Mouse (Mus musculus) heart, embryonic 11.5 days (tissue): ENCODE measurements at regions not wholly inside any gene's neighbourhood (a gene's known extent, or its start where the extent isn't known, plus 50 kb on each side); places are given as distances from the start of the nearest gene placed in this dataset.

ENCODE experiments used
- ATAC-seq: fragments of 200-750 bp; cut with Nextera tagmentation; replicated peaks from 2 replicates; pipeline ENCODE4 v1.8.0; 2017; ENCODE audit warnings: moderate library complexity; ENCODE audit not compliant: insufficient number of reproducible peaks, low FRiP score, low TSS enrichment
- H3K27ac ChIP-seq: fragments of 300-500 bp; sonication (generic); 2 replicates; pipeline ENCODE4 v1.5.1; 2014; ENCODE audit warnings: mild to moderate bottlenecking, low read depth, low read length
- H3K27me3 ChIP-seq: fragments of 300-500 bp; sonication (generic); 2 replicates; pipeline ENCODE4 v1.6.1; 2014; ENCODE audit warnings: mild to moderate bottlenecking, low read length, mixed read lengths; ENCODE audit not compliant: control insufficient read depth, insufficient read depth
- H3K36me3 ChIP-seq: fragments of 300-500 bp; sonication (generic); 2 replicates; pipeline ENCODE4 v1.6.1; 2014; ENCODE audit warnings: mild to moderate bottlenecking, low read length, moderate library complexity, mixed read lengths; ENCODE audit not compliant: control insufficient read depth, insufficient read depth
- H3K4me1 ChIP-seq: fragments of 300-500 bp; sonication (generic); 2 replicates; pipeline ENCODE4 v1.6.1; 2014; ENCODE audit warnings: low read length; ENCODE audit not compliant: control insufficient read depth, insufficient read depth
- H3K4me2 ChIP-seq: fragments of 300-500 bp; sonication (generic); 2 replicates; pipeline ENCODE4 v1.6.1; 2014; ENCODE audit warnings: mild to moderate bottlenecking, moderate library complexity
- H3K4me3 ChIP-seq: fragments of 300-500 bp; sonication (generic); 2 replicates; pipeline ENCODE4 v1.5.1; 2014; ENCODE audit warnings: low read depth, low read length
- H3K9ac ChIP-seq: fragments of 300-500 bp; sonication (generic); 2 replicates; pipeline ENCODE4 v1.6.1; 2014; ENCODE audit warnings: mild to moderate bottlenecking, low read depth, low read length, moderate library complexity
- H3K9me3 ChIP-seq: fragments of 300-500 bp; sonication (generic); replicated peaks from 2 replicates; pipeline ENCODE4 v1.6.1; 2016; ENCODE audit warnings: low read length; ENCODE audit not compliant: control insufficient read depth
- WGBS: fragments of 180-500 bp; shearing (Covaris S2); extraction: QIAGEN DNeasy Blood & Tissue Kit; methylation state at CpG from one replicate; pipeline ENCODE4 v1.1.7; 2014; ENCODE audit not compliant: insufficient replicate concordance; 5-methylcytosine and 5-hydroxymethylcytosine counted together

DNA sequence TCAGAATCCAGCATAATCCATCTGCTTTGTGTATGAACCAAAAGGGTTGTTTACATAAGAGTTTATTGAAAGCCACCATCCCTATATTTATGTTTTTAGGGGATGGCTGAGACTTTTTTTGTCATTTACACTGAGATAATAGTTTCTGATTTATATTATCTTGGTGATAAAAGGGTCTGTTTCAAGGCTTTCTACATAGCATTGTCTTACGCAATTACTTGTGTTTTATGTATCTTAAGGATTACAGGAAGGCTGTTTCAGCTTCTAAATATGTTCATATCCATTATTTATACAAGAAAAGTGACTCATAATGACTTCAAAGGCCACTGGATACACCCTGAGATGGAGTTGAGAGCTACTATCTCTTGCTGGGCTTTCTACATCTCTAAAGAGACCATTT is 399.3 kb upstream of the Akr1e1 start:
- Histone ChIP-seq H3K9ac (no peak overlapping the region), H3K4me2 (no peak overlapping the region), H3K4me3 (no peak overlapping the region), H3K27ac (no peak overlapping the region), H3K36me3 (no peaks in the 10 kb centered on the region), H3K9me3 (no peaks in the 10 kb centered on the region), H3K27me3 (no peaks in the 10 kb centered on the region), H3K4me1 (no peaks in the 10 kb centered on the region)
- no peak for ATAC-seq
- 87% methylated on average over 1 of the region's 1 CpGs for WGBS

- Histone ChIP-seq H3K4me2 (no peak overlapping the region), H3K27ac (no peak overlapping the region), H3K4me3 (no peak overlapping the region), H3K9ac (no peak overlapping the region), H3K9me3 (no peaks in the 10 kb centered on the region), H3K27me3 (no peaks in the 10 kb centered on the region), H3K36me3 (no peaks in the 10 kb centered on the region), H3K4me1 (no peaks in the 10 kb centered on the region)
- WGBS, result 88% methylated on average over 7 of the region's 7 CpGs
- ATAC-seq, result no peak
Observed at GRCm38 (mm10) chr13:5022439-5022838, 413.5 kb upstream of the Akr1e1 start.

- Histone ChIP-seq H3K9ac (no peak overlapping the region), H3K9me3 (no peaks in the 10 kb centered on the region), H3K36me3 (no peaks in the 10 kb centered on the region), H3K27me3 (no peaks in the 10 kb centered on the region), H3K27ac (no peak overlapping the region), H3K4me1 (no peaks in the 10 kb centered on the region), H3K4me3 (no peak overlapping the region), H3K4me2 (no peak overlapping the region)
- WGBS, result 72% methylated on average over 2 of the region's 2 CpGs
- ATAC-seq, result no peak
Observed at GRCm38 (mm10) chr13:5059859-5060258, 450.9 kb upstream of the Akr1e1 start.

GRCm38 (mm10) chr13:5060462-5060861 is 451.5 kb upstream of the Akr1e1 start:
- H3K27me3 ChIP-seq, result no peaks in the 10 kb centered on the region
- H3K4me1 ChIP-seq, result no peaks in the 10 kb centered on the region
- H3K4me2 ChIP-seq, result no peak overlapping the region
- no peak overlapping the region for H3K27ac ChIP-seq
- no peaks in the 10 kb centered on the region for H3K9me3 ChIP-seq
- no peak for ATAC-seq
- H3K9ac ChIP-seq, result no peak overlapping the region
- no peaks in the 10 kb centered on the region for H3K36me3 ChIP-seq
- H3K4me3 ChIP-seq, result no peak overlapping the region
- 25% methylated on average over 2 of the region's 2 CpGs for WGBS

- 79% methylated on average over 5 of the region's 5 CpGs for WGBS
- no peak for ATAC-seq
Observed at GRCm38 (mm10) chr13:5107454-5107853, 498.5 kb upstream of the Akr1e1 start.

GRCm38 (mm10) chr13:5154911-5155310 is 545.9 kb upstream of the Akr1e1 start:
- no peak for ATAC-seq
- no peak overlapping the region for H3K27ac ChIP-seq
- 80% methylated on average over 3 of the region's 3 CpGs for WGBS

More at GRCm38 (mm10) chr13:5107454-5107853, 498.5 kb upstream of the Akr1e1 start:
- H3K4me1 ChIP-seq, result no peaks in the 10 kb centered on the region
- H3K27ac ChIP-seq, result no peak overlapping the region
- no peaks in the 10 kb centered on the region for H3K36me3 ChIP-seq
- H3K4me3 ChIP-seq, result no peak overlapping the region
- H3K4me2 ChIP-seq, result no peak overlapping the region
- H3K27me3 ChIP-seq, result no peaks in the 10 kb centered on the region
- H3K9me3 ChIP-seq, result no peaks in the 10 kb centered on the region
- H3K9ac ChIP-seq, result no peak overlapping the region

GRCm38 (mm10) chr13:5159765-5160684 is 551.1 kb upstream of the Akr1e1 start:
- no peak for ATAC-seq
- H3K4me1 ChIP-seq, result no peaks in the 10 kb centered on the region
- no peak overlapping the region for H3K27ac ChIP-seq
- H3K36me3 ChIP-seq, result no peaks in the 10 kb centered on the region
- H3K4me3 ChIP-seq, result no peak overlapping the region
- 70% methylated on average over 5 of the region's 5 CpGs for WGBS
- no peaks in the 10 kb centered on the region for H3K9me3 ChIP-seq
- no peaks in the 10 kb centered on the region for H3K27me3 ChIP-seq
- no peak overlapping the region for H3K4me2 ChIP-seq
- no peak overlapping the region for H3K9ac ChIP-seq

More at GRCm38 (mm10) chr13:5154911-5155310, 545.9 kb upstream of the Akr1e1 start:
- H3K9ac ChIP-seq, result no peak overlapping the region
- no peaks in the 10 kb centered on the region for H3K4me1 ChIP-seq
- H3K4me3 ChIP-seq, result no peak overlapping the region
- no peaks in the 10 kb centered on the region for H3K27me3 ChIP-seq
- no peak overlapping the region for H3K4me2 ChIP-seq
- no peaks in the 10 kb centered on the region for H3K9me3 ChIP-seq
- H3K36me3 ChIP-seq, result no peaks in the 10 kb centered on the region

- Histone ChIP-seq H3K9ac (no peak overlapping the region), H3K9me3 (no peaks in the 10 kb centered on the region), H3K4me2 (no peak overlapping the region), H3K4me1 (no peaks in the 10 kb centered on the region), H3K27ac (no peak overlapping the region), H3K27me3 (no peaks in the 10 kb centered on the region), H3K36me3 (no peaks in the 10 kb centered on the region), H3K4me3 (no peak overlapping the region)
- 70% methylated on average over 2 of the region's 2 CpGs for WGBS
- ATAC-seq, result no peak
Observed at GRCm38 (mm10) chr13:5166716-5167115, 557.7 kb upstream of the Akr1e1 start.

DNA sequence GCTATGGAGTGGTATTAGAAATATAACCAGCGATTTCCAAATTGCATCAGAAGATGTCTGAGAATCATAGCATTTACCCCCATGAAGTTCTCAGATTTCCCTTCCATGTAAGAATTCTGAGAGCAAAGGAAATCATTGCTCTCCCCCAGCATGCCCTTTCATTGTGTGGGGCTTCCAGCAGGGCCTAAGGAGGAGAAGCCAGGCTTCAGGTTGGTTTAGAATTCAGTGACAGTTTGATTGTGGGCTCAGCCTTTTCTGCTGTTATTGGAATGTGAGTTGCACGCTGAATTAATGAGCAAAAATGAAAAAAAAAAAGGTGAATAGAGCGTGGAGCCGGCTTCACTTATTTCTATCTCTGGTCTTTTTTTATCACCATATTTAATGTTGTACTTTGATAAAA is 570.0 kb upstream of the Akr1e1 start:
- no peak for ATAC-seq
- no peaks in the 10 kb centered on the region for H3K27me3 ChIP-seq
- no peak overlapping the region for H3K4me3 ChIP-seq
- no peak overlapping the region for H3K27ac ChIP-seq
- no peak overlapping the region for H3K9ac ChIP-seq
- no peaks in the 10 kb centered on the region for H3K36me3 ChIP-seq
- WGBS, result 89% methylated on average over 4 of the region's 4 CpGs
- no peaks in the 10 kb centered on the region for H3K9me3 ChIP-seq
- H3K4me2 ChIP-seq, result no peak overlapping the region
- H3K4me1 ChIP-seq, result no peaks in the 10 kb centered on the region
